In genomic region chr2:93320267-93320666, GRCm38 (mm10) we compare ENCODE assay signal across 24 mouse cellular contexts. TPM values are rescaled to one million over a fixed set of nuclear protein-coding genes. Genes with fewer than 3 reads are reported as not detected.
DNase-seq lines count a peak whose midpoint lies in the region; ATAC-seq and TF ChIP-seq lines count a peak whose summit lies in the region.
"Had no signal": no experiment of that assay in that cellular context is flagged by ENCODE, and none has a peak within 500 bp of the region (broad histone marks: within the 10 kb centered on the region; RNA-seq: fewer than 3 reads in every experiment).

No protein-coding gene starts in this region.

- H3K27ac ChIP-seq in midbrain, embryonic 10.5 days (replicated peaks) = 0 out of 2 replicates have a peak overlapping the region, but pooled peaks have one; percentile 34
- H3K27ac ChIP-seq in midbrain, embryonic 15.5 days = no peak overlapping the region
- H3K27ac ChIP-seq in hindbrain, embryonic 13.5 days = 0 out of 2 replicates have a peak overlapping the region, but pooled peaks have one; percentile 79
- no peak overlapping the region for H3K27ac ChIP-seq in limb, embryonic 14.5 days (replicated peaks; ENCODE audit: low read depth, low read length)
- H3K27ac ChIP-seq: heart, embryonic 13.5 days; left cerebral cortex, adult 2 months; liver, embryonic 12.5 days; midbrain, embryonic 12.5 days; stomach, embryonic 15.5 days had no signal

- H3K9ac ChIP-seq in midbrain, embryonic 15.5 days = no peak overlapping the region
- H3K9ac ChIP-seq in hindbrain, embryonic 13.5 days = no peak overlapping the region
- no peak overlapping the region for H3K9ac ChIP-seq in limb, embryonic 14.5 days (ENCODE audit: low read depth, low read length, severe bottlenecking)
- H3K9ac ChIP-seq: heart, embryonic 13.5 days; liver, embryonic 12.5 days; midbrain, embryonic 12.5 days; stomach, embryonic 15.5 days had no signal

- peak; percentile 38; the same call in 1 of the 2 replicates for ATAC-seq in frontal cortex, adult (ENCODE audit: low TSS enrichment)
- ATAC-seq in midbrain, embryonic 15.5 days (replicated peaks) = no peak
- no peak for ATAC-seq in hindbrain, embryonic 13.5 days (ENCODE audit: low FRiP score)
- ATAC-seq in limb, embryonic 14.5 days (ENCODE audit: low FRiP score, low read depth) = 0 out of 2 replicates have a peak, but pooled peaks have one; percentile 14
- ATAC-seq: inflammation-experienced regulatory T-cells, adult 6 months; liver, embryonic 12.5 days; Patski had no signal

- peaks cover 82% of the 10 kb centered on the region for H3K4me1 ChIP-seq in midbrain, embryonic 10.5 days
- H3K4me1 ChIP-seq in midbrain, embryonic 15.5 days = peaks cover 48% of the 10 kb centered on the region
- peaks cover 78% of the 10 kb centered on the region for H3K4me1 ChIP-seq in hindbrain, embryonic 13.5 days (replicated peaks)
- peaks cover 45% of the 10 kb centered on the region for H3K4me1 ChIP-seq in limb, embryonic 14.5 days (ENCODE audit: control insufficient read depth, insufficient read depth, low read length)

- TF ChIP-seq POLR2A in limb, embryonic 14.5 days (IDR thresholded peaks at IDR 0.05; ENCODE audit: borderline replicate concordance, extremely low read depth, insufficient read depth, insufficient read length) = no peak

- no peak for DNase-seq in frontal cortex, postnatal 14 days (ENCODE audit: low spot score in 2 of 2)
- DNase-seq in midbrain, embryonic 10.5 days (ENCODE audit: low spot score) = no peak
- DNase-seq in limb, embryonic 14.5 days (ENCODE audit: low spot score) = no peak
- no peak for DNase-seq in ovary, postnatal 14 days (ENCODE audit: low spot score)
- DNase-seq: B cell, adult 2 months; cerebellum, adult 9-10 months; gastrocnemius, postnatal 10 days; heart, postnatal 36 days; kidney, adult 18-20 months; kidney, postnatal 10 days; lung, adult 18-20 months; lung, postnatal 10 days; thymus, postnatal 25 days had no signal

- 85% methylated on average over 5 of the region's 5 CpGs for WGBS in midbrain, embryonic 10.5 days
- 90% methylated on average over 5 of the region's 5 CpGs for WGBS in midbrain, embryonic 15.5 days
- 83% methylated on average over 5 of the region's 5 CpGs for WGBS in hindbrain, embryonic 13.5 days
- 36% methylated on average over 5 of the region's 5 CpGs for WGBS in limb, embryonic 14.5 days

- H3K27me3 ChIP-seq in midbrain, embryonic 10.5 days (ENCODE audit: low read depth, poor library complexity, severe bottlenecking) = no peaks in the 10 kb centered on the region
- no peaks in the 10 kb centered on the region for H3K27me3 ChIP-seq in midbrain, embryonic 15.5 days (replicated peaks)
- no peaks in the 10 kb centered on the region for H3K27me3 ChIP-seq in hindbrain, embryonic 13.5 days
- no peaks in the 10 kb centered on the region for H3K27me3 ChIP-seq in limb, embryonic 14.5 days (ENCODE audit: control insufficient read depth, insufficient read depth, low read length)
- H3K27me3 ChIP-seq: heart, embryonic 13.5 days; liver, embryonic 12.5 days; midbrain, embryonic 12.5 days; Patski; stomach, embryonic 15.5 days had no signal

- peaks cover 57% of the 10 kb centered on the region for H3K36me3 ChIP-seq in midbrain, embryonic 10.5 days
- H3K36me3 ChIP-seq in midbrain, embryonic 15.5 days (replicated peaks) = no peaks in the 10 kb centered on the region
- no peaks in the 10 kb centered on the region for H3K36me3 ChIP-seq in hindbrain, embryonic 13.5 days
- no peaks in the 10 kb centered on the region; the same call in 1 of the 2 replicates for H3K36me3 ChIP-seq in limb, embryonic 14.5 days (ENCODE audit: control insufficient read depth, insufficient read depth, low read length)
- H3K36me3 ChIP-seq: G1E; liver, embryonic 12.5 days; stomach, embryonic 15.5 days had no signal

- H3K4me2 ChIP-seq in midbrain, embryonic 15.5 days = no peak overlapping the region
- H3K4me2 ChIP-seq in hindbrain, embryonic 13.5 days = no peak overlapping the region
- H3K4me2 ChIP-seq in limb, embryonic 14.5 days (replicated peaks; ENCODE audit: low read depth, low read length, severe bottlenecking) = no peak overlapping the region
- H3K4me2 ChIP-seq: heart, embryonic 13.5 days; liver, embryonic 12.5 days; midbrain, embryonic 12.5 days; stomach, embryonic 15.5 days had no signal

- H3K4me3 ChIP-seq in midbrain, embryonic 10.5 days = no peak overlapping the region
- H3K4me3 ChIP-seq in midbrain, embryonic 15.5 days = no peak overlapping the region
- H3K4me3 ChIP-seq in hindbrain, embryonic 13.5 days = no peak overlapping the region
- no peak overlapping the region for H3K4me3 ChIP-seq in limb, embryonic 14.5 days (replicated peaks; ENCODE audit: low read length)
- H3K4me3 ChIP-seq: heart, embryonic 13.5 days; left cerebral cortex, adult 2 months; liver, embryonic 12.5 days; midbrain, embryonic 12.5 days; stomach, embryonic 15.5 days had no signal

- no peaks in the 10 kb centered on the region for H3K9me3 ChIP-seq in midbrain, embryonic 10.5 days (replicated peaks)
- H3K9me3 ChIP-seq in midbrain, embryonic 15.5 days = no peaks in the 10 kb centered on the region
- no peaks in the 10 kb centered on the region for H3K9me3 ChIP-seq in hindbrain, embryonic 13.5 days
- H3K9me3 ChIP-seq in limb, embryonic 14.5 days (ENCODE audit: control insufficient read depth, low read length) = peaks cover 4% of the 10 kb centered on the region; the same call in 1 of the 2 replicates
- H3K9me3 ChIP-seq: heart, embryonic 13.5 days; liver, embryonic 12.5 days; midbrain, embryonic 12.5 days; stomach, embryonic 15.5 days had no signal

RNA-seq across cellular contexts. Expression of gene Tspan18, which starts 14.0 kb away (rescaled TPM):
- 45.0 and 48.4 TPM in 2 replicates for polyA plus RNA-seq in midbrain, embryonic 10.5 days (2016; fragmentation: Nextera tagmentation; extraction: Ambion mirVana)
- 20.1 and 22.6 TPM in 2 replicates for polyA plus RNA-seq in midbrain, embryonic 15.5 days (2015; fragmentation: Nextera tagmentation; extraction: Ambion mirVana)
- polyA plus RNA-seq in hindbrain, embryonic 13.5 days (2015; fragmentation: Nextera tagmentation; extraction: Ambion mirVana) = 23.6 and 32.5 TPM in 2 replicates
- polyA plus RNA-seq in limb, embryonic 14.5 days (2012; rRNA removed) = 34.5 and 42.3 TPM in 2 replicates
- polyA plus RNA-seq in limb, embryonic 14.5 days (2014; fragmentation: Nextera tagmentation; extraction: Ambion mirVana) = 24.5 and 26.6 TPM in 2 replicates
- polyA plus RNA-seq: inflammation-experienced regulatory T-cells, adult 6 months had no signal

Comparison
In these comparisons a context has a peak if more than half of its experiments do, and no peak if none do; other contexts are left out.
1. H3K27ac ChIP-seq: peak in midbrain, embryonic 10.5 days (single experiment) and hindbrain, embryonic 13.5 days (single experiment); none in midbrain, embryonic 15.5 days (single experiment) and limb, embryonic 14.5 days (single experiment).
2. ATAC-seq: peak in frontal cortex, adult (single experiment) and limb, embryonic 14.5 days (single experiment); none in midbrain, embryonic 15.5 days (single experiment) and hindbrain, embryonic 13.5 days (single experiment).